Mouse (Mus musculus): ENCODE measurements around the gene Krtap4-9. TPM values are rescaled to one million over a fixed set of nuclear protein-coding genes. Genes with fewer than 3 reads are reported as not detected.
"Not testable (repeated sequence)": the region's sequence is repeated elsewhere in the genome, so short reads cannot be mapped to it uniquely, and the experiment has no call there.

Krtap4-9 gene
- polyA plus RNA-seq (2015; fragmentation: Nextera tagmentation; extraction: Ambion mirVana), result not detected in 2 replicates

GRCm38 (mm10) chr11:99784900-99785299, at the start of gene Krtap4-9:
Gene Krtap4-9, plus strand, starts transcription at chr11:99785200.
- not testable (repeated sequence) for H3K9ac ChIP-seq (ENCODE audit: low read length); ATAC-seq (ENCODE audit: low read depth); H3K4me2 ChIP-seq (ENCODE audit: low read depth, low read length)

GRCm38 (mm10) chr11:99743985-99744384, 41.0 kb upstream of the Krtap4-9 start:
- no peak overlapping the region for H3K4me3 ChIP-seq (ENCODE audit: low read length)
- no peaks in the 10 kb centered on the region for H3K27me3 ChIP-seq (ENCODE audit: control insufficient read depth, insufficient read depth, low read depth, low read length)
- no peaks in the 10 kb centered on the region for H3K9me3 ChIP-seq (ENCODE audit: control insufficient read depth, low read length)
- H3K4me2 ChIP-seq (ENCODE audit: low read depth, low read length), result no peak overlapping the region
- H3K36me3 ChIP-seq (ENCODE audit: control insufficient read depth, insufficient read depth, low read length), result no peaks in the 10 kb centered on the region
- ATAC-seq (ENCODE audit: low read depth), result no peak
- 46% methylated on average over 3 of the region's 3 CpGs for WGBS
- H3K4me1 ChIP-seq (replicated peaks; ENCODE audit: control insufficient read depth, insufficient read depth, low read length), result no peaks in the 10 kb centered on the region
- H3K27ac ChIP-seq (ENCODE audit: low read length), result no peak overlapping the region
- H3K9ac ChIP-seq (ENCODE audit: low read length), result no peak overlapping the region

More at GRCm38 (mm10) chr11:99784900-99785299, at the start of gene Krtap4-9:
- H3K36me3 ChIP-seq (ENCODE audit: control insufficient read depth, insufficient read depth, low read length); H3K9me3 ChIP-seq (ENCODE audit: control insufficient read depth, low read length); H3K4me1 ChIP-seq (replicated peaks; ENCODE audit: control insufficient read depth, insufficient read depth, low read length); H3K27ac ChIP-seq (ENCODE audit: low read length); H3K27me3 ChIP-seq (ENCODE audit: control insufficient read depth, insufficient read depth, low read depth, low read length); H3K4me3 ChIP-seq (ENCODE audit: low read length): not testable (repeated sequence)

GRCm38 (mm10) chr11:99758877-99759276, 26.1 kb upstream of the Krtap4-9 start:
- H3K9me3 ChIP-seq (ENCODE audit: control insufficient read depth, low read length), result no peaks in the 10 kb centered on the region
- H3K9ac ChIP-seq (ENCODE audit: low read length), result no peak overlapping the region
- no peaks in the 10 kb centered on the region for H3K36me3 ChIP-seq (ENCODE audit: control insufficient read depth, insufficient read depth, low read length)
- WGBS, result 79% methylated on average over 1 of the region's 1 CpGs
- H3K27me3 ChIP-seq (ENCODE audit: control insufficient read depth, insufficient read depth, low read depth, low read length), result no peaks in the 10 kb centered on the region
- H3K4me2 ChIP-seq (ENCODE audit: low read depth, low read length), result no peak overlapping the region
- H3K27ac ChIP-seq (ENCODE audit: low read length), result no peak overlapping the region
- no peak for ATAC-seq (ENCODE audit: low read depth)
- no peaks in the 10 kb centered on the region for H3K4me1 ChIP-seq (replicated peaks; ENCODE audit: control insufficient read depth, insufficient read depth, low read length)
- no peak overlapping the region for H3K4me3 ChIP-seq (ENCODE audit: low read length)

GRCm38 (mm10) chr11:99768410-99768809, 16.6 kb upstream of the Krtap4-9 start:
- Histone ChIP-seq H3K27me3 (ENCODE audit: control insufficient read depth, insufficient read depth, low read depth, low read length) (no peaks in the 10 kb centered on the region), H3K9ac (ENCODE audit: low read length) (no peak overlapping the region), H3K4me1 (replicated peaks; ENCODE audit: control insufficient read depth, insufficient read depth, low read length) (no peaks in the 10 kb centered on the region), H3K4me2 (ENCODE audit: low read depth, low read length) (no peak overlapping the region), H3K4me3 (ENCODE audit: low read length) (no peak overlapping the region), H3K36me3 (ENCODE audit: control insufficient read depth, insufficient read depth, low read length) (no peaks in the 10 kb centered on the region), H3K9me3 (ENCODE audit: control insufficient read depth, low read length) (no peaks in the 10 kb centered on the region), H3K27ac (ENCODE audit: low read length) (no peak overlapping the region)
- ATAC-seq (ENCODE audit: low read depth), result no peak
- WGBS, result 60% methylated on average over 2 of the region's 2 CpGs

GRCm38 (mm10) chr11:99772813-99773212, 12.2 kb upstream of the Krtap4-9 start, which contains the start of gene Gm11595:
Gene Gm11595, minus strand, starts transcription at chr11:99772913.
- H3K4me1 ChIP-seq (replicated peaks; ENCODE audit: control insufficient read depth, insufficient read depth, low read length); H3K9ac ChIP-seq (ENCODE audit: low read length); H3K4me2 ChIP-seq (ENCODE audit: low read depth, low read length); H3K27me3 ChIP-seq (ENCODE audit: control insufficient read depth, insufficient read depth, low read depth, low read length); ATAC-seq (ENCODE audit: low read depth); H3K27ac ChIP-seq (ENCODE audit: low read length); H3K4me3 ChIP-seq (ENCODE audit: low read length); H3K9me3 ChIP-seq (ENCODE audit: control insufficient read depth, low read length); H3K36me3 ChIP-seq (ENCODE audit: control insufficient read depth, insufficient read depth, low read length): not testable (repeated sequence)

GRCm38 (mm10) chr11:99778401-99778800, 6.6 kb upstream of the Krtap4-9 start:
- no peaks in the 10 kb centered on the region for H3K9me3 ChIP-seq (ENCODE audit: control insufficient read depth, low read length)
- 62% methylated on average over 7 of the region's 7 CpGs for WGBS
- no peak overlapping the region for H3K27ac ChIP-seq (ENCODE audit: low read length)
- no peak overlapping the region for H3K4me2 ChIP-seq (ENCODE audit: low read depth, low read length)
- ATAC-seq (ENCODE audit: low read depth), result no peak
- no peak overlapping the region for H3K4me3 ChIP-seq (ENCODE audit: low read length)
- no peak overlapping the region for H3K9ac ChIP-seq (ENCODE audit: low read length)
- no peaks in the 10 kb centered on the region for H3K36me3 ChIP-seq (ENCODE audit: control insufficient read depth, insufficient read depth, low read length)
- no peaks in the 10 kb centered on the region for H3K27me3 ChIP-seq (ENCODE audit: control insufficient read depth, insufficient read depth, low read depth, low read length)
- H3K4me1 ChIP-seq (replicated peaks; ENCODE audit: control insufficient read depth, insufficient read depth, low read length), result no peaks in the 10 kb centered on the region

GRCm38 (mm10) chr11:99780604-99781003, 4.4 kb upstream of the Krtap4-9 start, which contains the start of gene Krtap4-8:
Gene Krtap4-8, minus strand, starts transcription at chr11:99780704.
- H3K4me1 ChIP-seq (replicated peaks; ENCODE audit: control insufficient read depth, insufficient read depth, low read length), result no peaks in the 10 kb centered on the region
- 85% methylated on average over 2 of the region's 2 CpGs for WGBS
- H3K36me3 ChIP-seq (ENCODE audit: control insufficient read depth, insufficient read depth, low read length), result no peaks in the 10 kb centered on the region
- ATAC-seq (ENCODE audit: low read depth), result no peak
- H3K9ac ChIP-seq (ENCODE audit: low read length), result no peak within 1 kb of the TSS
- no peaks in the 10 kb centered on the region for H3K9me3 ChIP-seq (ENCODE audit: control insufficient read depth, low read length)
- H3K4me3 ChIP-seq (ENCODE audit: low read length), result no peak within 1 kb of the TSS
- no peak within 1 kb of the TSS for H3K4me2 ChIP-seq (ENCODE audit: low read depth, low read length)
- H3K27ac ChIP-seq (ENCODE audit: low read length), result no peak within 1 kb of the TSS
- no peaks in the 10 kb centered on the region for H3K27me3 ChIP-seq (ENCODE audit: control insufficient read depth, insufficient read depth, low read depth, low read length)

- Histone ChIP-seq H3K4me1 (replicated peaks; ENCODE audit: control insufficient read depth, insufficient read depth, low read length) (no peaks in the 10 kb centered on the region), H3K36me3 (ENCODE audit: control insufficient read depth, insufficient read depth, low read length) (no peaks in the 10 kb centered on the region), H3K27ac (ENCODE audit: low read length) (no peak within 1 kb of the TSS), H3K4me3 (ENCODE audit: low read length) (no peak within 1 kb of the TSS), H3K9me3 (ENCODE audit: control insufficient read depth, low read length) (no peaks in the 10 kb centered on the region), H3K9ac (ENCODE audit: low read length) (no peak within 1 kb of the TSS), H3K27me3 (ENCODE audit: control insufficient read depth, insufficient read depth, low read depth, low read length) (no peaks in the 10 kb centered on the region), H3K4me2 (ENCODE audit: low read depth, low read length) (no peak within 1 kb of the TSS)
- ATAC-seq (ENCODE audit: low read depth), result no peak
- 61% methylated on average over 2 of the region's 2 CpGs for WGBS
These were observed 8.4 kb downstream of the Krtap4-9 start, which contains the start of gene Gm11596 for GRCm38 (mm10) chr11:99793367-99793766. Gene Gm11596, minus strand, starts transcription at chr11:99793467.

- not testable (repeated sequence) for H3K27me3 ChIP-seq (ENCODE audit: control insufficient read depth, insufficient read depth, low read depth, low read length); H3K9ac ChIP-seq (ENCODE audit: low read length); H3K4me1 ChIP-seq (replicated peaks; ENCODE audit: control insufficient read depth, insufficient read depth, low read length); ATAC-seq (ENCODE audit: low read depth); H3K4me2 ChIP-seq (ENCODE audit: low read depth, low read length); H3K36me3 ChIP-seq (ENCODE audit: control insufficient read depth, insufficient read depth, low read length); H3K4me3 ChIP-seq (ENCODE audit: low read length); H3K9me3 ChIP-seq (ENCODE audit: control insufficient read depth, low read length); H3K27ac ChIP-seq (ENCODE audit: low read length)
- no CpG with 5 or more reads among the region's 1 CpGs for WGBS
These were observed 13.8 kb downstream of the Krtap4-9 start, which contains the start of gene Gm11569 for GRCm38 (mm10) chr11:99798832-99799231. Gene Gm11569, minus strand, starts transcription at chr11:99798932.

GRCm38 (mm10) chr11:99804346-99804745, 19.3 kb downstream of the Krtap4-9 start, which contains the start of gene Gm11554:
Gene Gm11554, minus strand, starts transcription at chr11:99804446.
- not testable (repeated sequence) for H3K9ac ChIP-seq (ENCODE audit: low read length); H3K36me3 ChIP-seq (ENCODE audit: control insufficient read depth, insufficient read depth, low read length); H3K4me3 ChIP-seq (ENCODE audit: low read length); H3K27me3 ChIP-seq (ENCODE audit: control insufficient read depth, insufficient read depth, low read depth, low read length); H3K4me2 ChIP-seq (ENCODE audit: low read depth, low read length); H3K4me1 ChIP-seq (replicated peaks; ENCODE audit: control insufficient read depth, insufficient read depth, low read length); H3K9me3 ChIP-seq (ENCODE audit: control insufficient read depth, low read length); ATAC-seq (ENCODE audit: low read depth); H3K27ac ChIP-seq (ENCODE audit: low read length)
- no CpG with 5 or more reads among the region's 1 CpGs for WGBS

All from lung, embryonic 16.5 days (tissue).